Mouse (Mus musculus): ENCODE results near the gene Dnajc28. TPM values are rescaled to one million over a fixed set of nuclear protein-coding genes. Genes with fewer than 3 reads are reported as not detected.

Gene Dnajc28
- polyA plus RNA-seq, 1 experiment from 2014 or later: 5.4 TPM

Other genes with a start within 250 kb of the Dnajc28 start
- gene Ifnar2, start 246.2 kb downstream of the Dnajc28 start, polyA plus RNA-seq (2016; fragmentation: Nextera tagmentation; extraction: Ambion mirVana): 42.6 and 44.1 TPM in 2 replicates
- gene Gm21970, start 227.3 kb downstream of the Dnajc28 start, polyA plus RNA-seq (2016; fragmentation: Nextera tagmentation; extraction: Ambion mirVana): not detected in 2 replicates
- gene Il10rb, start 212.9 kb downstream of the Dnajc28 start, polyA plus RNA-seq (2016; fragmentation: Nextera tagmentation; extraction: Ambion mirVana): 14.1 TPM in 2 replicates
- gene Ifnar1, start 133.8 kb downstream of the Dnajc28 start, polyA plus RNA-seq (2016; fragmentation: Nextera tagmentation; extraction: Ambion mirVana): 69.3 and 71.6 TPM in 2 replicates
- gene Ifngr2, start 72.0 kb downstream of the Dnajc28 start, polyA plus RNA-seq (2016; fragmentation: Nextera tagmentation; extraction: Ambion mirVana): 47.5 and 48.9 TPM in 2 replicates
- 31.2 and 31.4 TPM in 2 replicates for gene Tmem50b, start 21.2 kb downstream of the Dnajc28 start, polyA plus RNA-seq (2016; fragmentation: Nextera tagmentation; extraction: Ambion mirVana)
- 121 and 133 TPM in 2 replicates for gene Gart, start 27.9 kb upstream of the Dnajc28 start, polyA plus RNA-seq (2016; fragmentation: Nextera tagmentation; extraction: Ambion mirVana)
- 156 and 160 TPM in 2 replicates for gene Son, start 28.5 kb upstream of the Dnajc28 start, polyA plus RNA-seq (2016; fragmentation: Nextera tagmentation; extraction: Ambion mirVana)
- 32.7 and 32.8 TPM in 2 replicates for gene Donson, start 69.7 kb upstream of the Dnajc28 start, polyA plus RNA-seq (2016; fragmentation: Nextera tagmentation; extraction: Ambion mirVana)
- gene Cryzl1, start 109.9 kb upstream of the Dnajc28 start, polyA plus RNA-seq (2016; fragmentation: Nextera tagmentation; extraction: Ambion mirVana): 69.1 and 70.1 TPM in 2 replicates
- gene Itsn1, start 110.3 kb upstream of the Dnajc28 start, polyA plus RNA-seq (2016; fragmentation: Nextera tagmentation; extraction: Ambion mirVana): 39.6 and 43.2 TPM in 2 replicates